Mouse (Mus musculus): ENCODE measurements around the gene Gm28539. TPM values are rescaled to one million over a fixed set of nuclear protein-coding genes. Genes with fewer than 3 reads are reported as not detected.

Gene Gm28539
- not detected in 2 replicates for polyA plus RNA-seq (2012; rRNA removed)

DNA sequence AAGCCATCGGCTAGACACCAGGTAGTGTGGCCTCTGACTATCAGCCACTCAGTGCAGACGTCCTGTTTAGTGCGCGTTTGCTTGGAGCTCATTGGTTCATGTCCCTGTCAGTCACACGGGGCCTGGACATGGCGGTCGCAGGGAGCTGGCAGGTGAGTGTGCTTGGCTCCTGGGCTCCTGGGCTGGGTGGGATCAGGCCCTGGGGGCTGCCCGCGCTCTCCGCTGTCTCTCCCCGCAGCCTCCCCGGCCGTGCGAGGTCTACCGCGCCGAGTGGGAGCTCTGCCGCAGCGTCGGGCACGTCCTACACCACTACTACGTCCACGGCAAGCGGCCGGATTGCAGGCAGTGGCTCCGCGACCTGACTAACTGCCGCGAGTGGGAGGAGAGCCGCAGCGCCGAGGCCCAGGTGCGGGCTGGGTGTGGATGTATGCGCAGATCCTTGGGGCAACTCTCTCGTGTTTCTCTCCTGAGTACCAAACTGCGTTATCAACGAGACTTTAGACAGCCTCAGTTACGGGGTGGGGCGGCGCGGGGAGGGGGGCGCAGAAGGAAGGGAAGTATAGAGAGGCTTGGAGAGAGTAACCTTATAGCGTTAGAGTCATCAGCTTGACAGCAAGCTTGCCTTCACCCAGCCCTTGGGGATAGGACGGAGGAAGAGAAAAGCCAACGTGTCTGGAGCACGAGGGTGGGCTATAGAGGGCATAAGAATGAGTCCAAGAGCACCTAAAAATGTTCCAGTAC is at the start of gene Gm28539, which contains the start of gene 2510002D24Rik:
TSS of gene Gm28539 (plus strand) at position 117 of the 741 bp plus-strand sequence.
TSS of gene 2510002D24Rik (plus strand) at position 111 of the 741 bp plus-strand sequence.

DNA sequence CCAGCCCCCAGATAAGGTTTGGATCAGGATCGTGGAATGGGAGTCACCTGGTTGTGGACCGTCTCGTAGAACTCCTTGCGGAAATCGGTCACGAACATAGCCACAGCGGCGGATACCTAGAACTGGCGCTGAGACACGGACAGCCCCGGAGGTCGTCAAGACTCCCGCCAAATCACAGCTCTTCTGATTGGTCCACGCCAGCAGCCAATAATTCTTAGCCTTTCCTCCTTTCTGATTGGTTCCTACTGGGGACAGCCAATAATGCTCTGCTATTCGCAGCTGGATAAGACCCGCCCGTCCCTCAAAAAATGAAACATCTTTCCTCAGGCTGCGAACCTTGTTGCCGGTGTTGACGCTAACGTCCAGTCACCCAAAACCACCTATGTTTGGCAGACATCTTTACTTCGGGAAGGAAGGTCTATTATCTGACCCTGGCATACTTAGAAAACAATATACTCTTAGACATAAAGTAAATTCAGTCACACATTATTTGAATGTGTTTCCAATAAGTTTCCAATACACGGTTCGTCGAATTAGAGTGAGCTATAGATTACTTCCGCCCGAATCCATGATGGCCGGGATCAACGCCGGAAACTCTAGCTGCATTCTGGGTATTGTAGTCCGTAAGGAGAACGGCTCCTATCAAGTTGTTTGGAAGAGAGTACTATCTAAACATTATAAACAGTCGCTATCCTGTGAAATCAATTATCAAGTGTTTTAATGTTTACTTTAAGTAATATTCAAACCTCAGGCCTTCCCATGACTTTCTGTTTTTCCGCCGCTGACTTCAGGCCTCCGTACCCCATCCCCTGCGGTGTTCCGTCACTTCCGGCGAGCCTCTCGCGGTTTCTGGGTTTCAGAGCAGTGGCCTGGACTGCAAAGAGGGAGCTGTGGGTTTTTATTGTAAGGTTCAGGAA is 24.7 kb upstream of the Gm28539 start, which contains the start of the genes Ufd1 and Cdc45:
TSS of gene Ufd1 (plus strand) at position 312 of the 917 bp plus-strand sequence.
TSS of gene Cdc45 (minus strand) at position 520 of the 917 bp plus-strand sequence.

DNA sequence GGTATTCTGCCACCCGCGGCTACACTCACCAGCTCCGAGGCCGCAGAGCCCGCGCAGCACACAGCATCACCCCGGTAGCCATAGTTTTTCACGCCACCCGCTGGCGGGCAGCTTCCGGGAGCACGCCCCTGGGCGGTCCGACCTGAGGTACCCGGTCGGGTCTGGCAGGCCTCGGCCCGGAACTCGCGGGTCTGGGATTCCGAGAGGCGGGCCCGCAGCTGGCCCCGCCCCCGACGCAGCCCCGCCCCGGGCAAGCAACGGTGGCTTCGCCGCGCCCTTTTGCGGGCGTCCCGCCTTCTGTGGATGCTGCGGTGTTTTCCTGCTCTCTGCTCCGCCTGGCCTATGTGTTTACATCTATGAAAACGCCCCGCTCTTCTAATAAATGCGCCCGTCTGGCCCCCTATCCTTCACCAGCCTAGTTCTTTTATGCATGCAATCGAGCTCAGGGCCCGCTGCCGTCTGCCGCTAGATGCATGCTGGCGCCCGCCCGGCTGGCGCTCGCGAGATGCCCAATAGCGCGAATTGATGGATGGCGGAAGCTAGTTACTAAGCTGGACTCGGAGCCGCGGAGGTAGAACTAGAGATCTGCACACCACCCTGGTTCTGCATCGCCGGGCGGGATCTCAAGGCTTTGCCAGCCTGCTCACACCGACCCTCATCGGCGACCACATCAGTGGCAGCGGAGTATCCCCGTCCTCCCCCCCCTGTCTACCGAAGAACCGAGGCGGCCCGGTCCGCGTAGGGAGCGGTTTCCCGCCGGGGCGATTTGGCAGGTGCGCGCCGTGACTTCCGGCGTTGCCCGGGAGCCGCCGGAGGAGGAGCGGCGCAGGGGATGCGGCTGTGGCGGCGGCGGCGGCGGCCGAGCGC is 40.3 kb downstream of the Gm28539 start, which contains the start of the genes Mrpl40 and Hira:
TSS of gene Mrpl40 (minus strand) at position 421 of the 867 bp plus-strand sequence.
TSS of gene Hira (plus strand) at position 596 of the 867 bp plus-strand sequence.

Other genes with a start within 250 kb of the Gm28539 start
- 0.01 and 0.03 TPM in 2 replicates for gene Tbx1, start 245.9 kb upstream of the Gm28539 start, polyA plus RNA-seq (2012; rRNA removed)
- gene Gp1bb, start 214.2 kb upstream of the Gm28539 start, polyA plus RNA-seq (2012; rRNA removed): 15.4 and 16.2 TPM in 2 replicates
- 1.5 and 2.4 TPM in 2 replicates for gene Gm49601, start 210.2 kb upstream of the Gm28539 start, polyA plus RNA-seq (2012; rRNA removed)
- gene Sept5, start 206.6 kb upstream of the Gm28539 start, polyA plus RNA-seq (2012; rRNA removed): 6.6 and 9.4 TPM in 2 replicates
- gene Cldn5, start 59.7 kb upstream of the Gm28539 start, polyA plus RNA-seq (2012; rRNA removed): 11.6 and 12.1 TPM in 2 replicates
- gene Ufd1, start 24.8 kb upstream of the Gm28539 start, polyA plus RNA-seq (2012; rRNA removed): 17.8 and 19.1 TPM in 2 replicates
- 22.8 and 24.2 TPM in 2 replicates for gene Cdc45, start 24.6 kb upstream of the Gm28539 start, polyA plus RNA-seq (2012; rRNA removed)
- gene 2510002D24Rik, start within 50 bp of the Gm28539 start, polyA plus RNA-seq (2012; rRNA removed): 24.4 and 27.4 TPM in 2 replicates
- gene Mrpl40, start 40.3 kb downstream of the Gm28539 start, polyA plus RNA-seq (2012; rRNA removed): 15.7 and 17.9 TPM in 2 replicates
- 14.0 and 16.1 TPM in 2 replicates for gene Hira, start 40.5 kb downstream of the Gm28539 start, polyA plus RNA-seq (2012; rRNA removed)